Mouse (Mus musculus) heart, postnatal 0 days (tissue): ENCODE data around the gene Taf5.

Source experiments
- CTCF ChIP-seq: IDR thresholded peaks from 2 replicates; pipeline ENCODE4 v1.5.1; 2016; ENCODE audit warnings: antibody characterized with exemption, control low read depth, low read depth
- EP300 ChIP-seq: IDR thresholded peaks from 2 replicates; pipeline ENCODE4 v1.6.1; 2016; ENCODE audit warnings: antibody characterized with exemption, low read depth

- TF ChIP-seq EP300: no peak
- TF ChIP-seq CTCF: no peak
These were observed 18.5 kb upstream of the Taf5 start for GRCm38 (mm10) chr19:47049061-47049460.
